Mouse (Mus musculus) embryonic stem cell, embryonic (primary cell): Measurements from ENCODE around the gene Slc25a25.

ENCODE experiments used
- CTCF ChIA-PET, 4 experiments: fragments of 300-600 bp in 2 of 4; fragments of 350-600 bp in 2 of 4; sonication (Branson Sonifier 250); formaldehyde crosslinking; loops; one replicate each; lab custom pipeline; 2022; ENCODE audit warnings: inconsistent platforms in 2 of 4; lab: Charles Lee
- POLR2A ChIA-PET, 4 experiments: fragments of 300-600 bp in 2 of 4; fragments of 350-600 bp in 2 of 4; sonication (Branson Sonifier 250); formaldehyde crosslinking; loops; one replicate each; lab custom pipeline; 2022; ENCODE audit warnings: antibody characterized with exemption in 4 of 4, inconsistent platforms in 1 of 4; lab: Charles Lee

Slc25a25 gene

DNA sequence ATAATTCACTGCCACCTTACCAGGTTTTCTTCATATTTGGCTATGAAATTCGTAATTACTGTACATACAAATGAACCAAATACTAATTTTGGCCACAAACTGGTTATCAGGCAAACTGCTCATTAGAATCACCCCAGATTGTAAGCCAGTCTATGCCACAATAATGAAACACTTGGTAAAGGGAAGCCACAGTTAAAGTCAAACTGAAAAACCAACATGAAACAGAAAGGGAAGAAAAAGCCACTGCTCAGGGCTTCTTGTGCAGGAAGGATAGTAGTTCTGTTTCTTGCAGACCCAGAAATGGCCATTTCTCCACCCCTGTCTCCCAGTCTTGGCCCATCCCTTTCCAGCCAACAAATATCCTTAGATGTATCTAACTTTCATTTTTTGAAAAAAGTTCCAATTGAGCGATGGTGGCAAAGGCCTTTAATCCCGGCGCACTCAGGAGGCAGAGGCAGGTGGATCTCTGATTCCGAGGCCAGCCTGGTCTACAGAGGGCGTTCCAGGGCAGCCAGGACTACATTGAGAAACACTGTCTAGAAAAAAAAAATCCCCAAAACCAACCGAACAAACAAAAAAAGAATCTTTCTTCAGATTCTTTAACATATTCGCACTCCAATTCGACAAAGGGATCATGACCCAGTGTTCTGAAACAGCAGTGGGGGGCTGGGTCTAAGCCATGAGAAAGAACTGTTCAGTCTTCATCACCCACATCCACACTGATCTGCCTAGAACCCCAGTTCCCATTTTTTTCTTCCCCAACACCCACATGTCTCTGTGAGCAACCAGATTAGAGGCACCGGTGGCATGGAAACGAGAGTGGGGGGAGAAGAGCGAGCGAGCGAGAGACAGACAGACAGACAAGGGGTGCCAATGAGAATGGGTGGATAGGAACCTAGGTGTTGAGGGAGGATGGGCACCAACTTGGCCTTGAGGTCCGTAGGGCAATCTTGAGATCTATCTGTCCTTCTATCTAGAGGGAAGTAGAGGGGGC is 1.2 kb downstream of the Slc25a25 start, which contains the start of gene Naif1:
TSS of gene Naif1 (plus strand) at position 697 of the 994 bp plus-strand sequence.
- POLR2A ChIA-PET: interaction anchor here (0.6 to 2.5 kb wide), 15 partner anchors 10 to 762 kb away, joined by 3 to 19 read pairs (median 5); partner anchors contain the start of gene Abl1 (in 1 of the 4)
- CTCF ChIA-PET: interaction anchor here (0.5 to 1.3 kb wide), 6 partner anchors 10 to 167 kb away, joined by 3 to 8 read pairs (median 3); no protein-coding TSS in a partner anchor

DNA sequence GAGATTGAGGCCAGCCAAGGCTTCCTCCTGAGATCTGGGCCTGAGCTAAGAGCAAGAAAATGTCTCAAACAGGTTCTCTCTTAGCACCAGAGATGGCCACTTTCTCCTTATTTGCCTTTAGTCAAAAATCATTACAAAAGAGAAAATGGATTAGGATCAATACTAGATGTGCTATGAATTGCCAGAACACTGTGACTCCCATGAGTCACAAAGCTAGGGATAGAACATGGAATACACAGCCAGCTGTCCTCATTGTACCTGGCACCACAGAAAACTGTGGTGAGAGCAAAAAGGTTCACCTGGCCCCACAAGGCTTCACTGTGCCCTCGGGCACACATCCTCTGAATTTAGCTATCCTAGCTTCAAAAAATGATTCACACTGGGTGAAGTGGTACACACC is 2.8 kb downstream of the Slc25a25 start:
- CTCF ChIA-PET: interaction anchor here in 3 of 4 experiments (0.6 to 0.9 kb wide), 5 partner anchors 10 to 86 kb away, joined by 3 to 11 read pairs (median 3); no protein-coding TSS in a partner anchor
- POLR2A ChIA-PET: interaction anchor here in 2 of 4 experiments (0.6 to 2.6 kb wide), 6 partner anchors 11 to 288 kb away, joined by 3 to 9 read pairs (median 4); no protein-coding TSS in a partner anchor

DNA sequence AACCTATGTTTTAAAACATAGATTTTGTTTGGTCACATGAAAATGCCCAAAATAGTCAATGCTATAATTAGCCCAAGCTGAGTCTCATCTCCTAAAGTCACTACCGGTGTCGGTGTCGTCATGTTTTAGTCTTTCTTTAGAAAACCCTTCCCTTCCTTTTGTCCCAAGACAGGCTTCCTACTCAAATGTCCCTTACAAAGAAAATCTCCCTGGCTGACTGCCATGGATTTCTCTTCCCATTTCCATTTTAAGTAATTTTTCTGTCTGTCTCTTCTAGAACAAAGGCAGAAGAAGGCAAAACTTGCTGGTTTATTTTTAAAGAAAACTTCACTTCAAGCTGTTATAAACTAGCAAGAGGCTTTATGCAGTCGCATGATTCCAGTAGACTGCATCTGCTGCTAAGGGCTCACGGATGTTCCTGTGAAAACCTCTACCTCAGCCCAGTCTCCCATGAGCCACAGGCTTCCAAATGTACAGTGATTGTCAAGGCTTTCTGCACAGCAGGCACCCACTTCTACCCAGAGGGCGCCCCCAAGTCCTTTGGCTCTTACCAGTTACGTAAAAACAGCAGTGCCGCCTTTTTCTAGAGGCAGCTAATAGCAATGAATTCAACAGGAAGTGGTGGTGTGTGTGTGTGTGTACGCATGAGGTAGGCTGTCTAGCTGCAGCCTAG is 3.8 kb downstream of the Slc25a25 start:
- POLR2A ChIA-PET: interaction anchor here in 1 of 4 experiments (0.9 to 2.6 kb wide), 3 partner anchors 9 to 287 kb away, joined by 3 to 9 read pairs (median 8); no protein-coding TSS in a partner anchor
- CTCF ChIA-PET: interaction anchor here in 2 of 4 experiments (0.8 to 2.5 kb wide), 2 partner anchors 38 to 42 kb away, joined by 3 to 6 read pairs; no protein-coding TSS in a partner anchor

DNA sequence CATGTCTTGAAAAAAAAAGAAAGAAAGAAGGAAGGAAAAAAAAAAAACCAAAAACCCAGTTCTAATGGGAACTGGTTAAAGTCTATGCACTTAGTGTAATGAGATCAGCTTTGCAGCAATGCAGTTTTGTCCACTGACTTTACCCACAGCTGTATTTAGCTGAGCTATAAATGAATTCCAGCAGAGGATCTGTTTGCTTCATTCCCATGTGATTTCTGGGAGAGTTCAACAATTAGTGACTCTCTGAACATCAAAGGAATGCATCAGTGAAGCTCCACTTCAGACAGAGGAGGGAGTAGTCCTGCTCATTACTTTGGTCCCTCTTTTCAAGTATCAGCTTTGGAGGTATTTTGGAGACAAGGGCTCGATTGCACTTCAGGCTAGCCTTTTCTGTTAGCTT is 5.7 kb downstream of the Slc25a25 start:
- POLR2A ChIA-PET: interaction anchor here in 1 of 4 experiments (1.3 to 2.5 kb wide), 2 partner anchors 10 to 17 kb away, joined by 3 to 8 read pairs; no protein-coding TSS in a partner anchor
- CTCF ChIA-PET: interaction anchor here in 3 of 4 experiments (0.6 to 2.5 kb wide), 6 partner anchors 20 to 138 kb away, joined by 3 to 7 read pairs (median 4); no protein-coding TSS in a partner anchor

DNA sequence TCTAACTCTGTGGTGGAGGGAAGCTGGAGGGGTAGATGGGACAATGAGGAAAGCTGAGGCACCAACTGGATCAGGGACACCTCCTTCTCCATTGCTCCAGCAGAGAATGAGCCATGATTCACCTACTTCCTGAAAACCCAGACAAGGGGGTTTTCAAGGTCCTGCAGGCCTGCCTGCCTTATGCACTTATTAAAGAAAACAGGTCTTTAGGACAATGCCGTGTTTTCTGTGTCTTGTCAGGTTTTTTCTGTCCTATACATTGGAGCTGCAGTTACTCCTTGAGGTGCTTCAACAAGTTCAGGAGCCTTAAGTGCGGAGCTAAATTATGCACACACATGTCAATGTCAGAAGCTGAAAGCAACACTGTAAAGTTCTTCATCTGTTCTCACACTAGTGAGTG is 9.7 kb downstream of the Slc25a25 start:
- ChIA-PET CTCF (interaction anchor here in 2 of 4 experiments (0.6 to 1.1 kb wide), 2 partner anchors 46 to 121 kb away, joined by 3 read pairs; no protein-coding TSS in a partner anchor), POLR2A (interaction anchor here in 2 of 4 experiments (1.0 to 1.9 kb wide), 4 partner anchors 10 to 11 kb away, joined by 3 to 6 read pairs (median 4); partner anchors contain the start of gene Slc25a25 (in 2 of the 2))

DNA sequence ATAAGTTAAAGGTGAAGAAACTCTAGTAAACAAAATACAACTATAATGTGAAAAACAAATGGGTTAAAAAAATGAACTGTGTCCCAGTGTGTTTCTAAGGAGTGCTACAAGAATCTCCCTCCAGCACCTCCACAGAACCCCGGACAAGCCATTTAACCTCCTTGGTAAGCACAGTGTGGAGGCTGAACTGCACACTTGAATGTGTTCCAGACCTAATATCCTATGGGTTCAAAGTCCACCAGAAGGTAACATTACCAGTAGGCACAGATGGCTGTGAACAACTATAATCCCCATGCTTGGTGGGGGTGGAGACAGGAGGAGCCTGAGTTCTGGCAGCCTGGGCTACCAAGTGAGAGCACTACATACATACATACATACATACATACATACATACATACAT is 10.6 kb downstream of the Slc25a25 start:
- POLR2A ChIA-PET: interaction anchor here in 2 of 4 experiments (1.3 to 4.2 kb wide), 3 partner anchors 9 to 11 kb away, joined by 4 to 19 read pairs (median 6); partner anchors contain the start of genes Slc25a25 (in 2 of the 2) and Naif1 (in 1 of the 2)
- CTCF ChIA-PET: no interaction called here

DNA sequence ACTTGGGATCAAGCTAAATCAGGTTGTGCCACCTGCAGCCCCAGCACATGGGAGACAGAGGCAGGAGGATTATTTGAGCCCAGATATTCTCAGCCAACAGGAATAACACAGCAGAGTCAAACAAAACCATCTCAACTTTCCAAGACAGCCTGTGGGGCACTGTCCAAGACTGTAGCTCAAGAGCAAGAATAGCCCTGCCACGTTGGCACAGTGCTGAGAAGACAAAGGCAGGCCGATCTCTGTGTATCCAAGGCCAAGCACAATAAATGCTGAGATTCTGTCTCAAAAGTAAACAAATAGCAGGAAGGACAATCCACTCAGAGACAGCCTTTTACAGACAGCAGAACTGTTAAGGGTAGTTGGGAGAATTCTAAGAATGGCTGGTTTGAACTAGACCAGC is 11.1 kb downstream of the Slc25a25 start:
- CTCF ChIA-PET: interaction anchor here in 2 of 4 experiments (0.6 to 1.0 kb wide), 2 partner anchors 18 to 258 kb away, joined by 3 read pairs; no protein-coding TSS in a partner anchor
- POLR2A ChIA-PET: interaction anchor here in 2 of 4 experiments (1.3 to 4.2 kb wide), 3 partner anchors 9 to 11 kb away, joined by 4 to 19 read pairs (median 6); partner anchors contain the start of genes Slc25a25 (in 2 of the 2) and Naif1 (in 1 of the 2)

DNA sequence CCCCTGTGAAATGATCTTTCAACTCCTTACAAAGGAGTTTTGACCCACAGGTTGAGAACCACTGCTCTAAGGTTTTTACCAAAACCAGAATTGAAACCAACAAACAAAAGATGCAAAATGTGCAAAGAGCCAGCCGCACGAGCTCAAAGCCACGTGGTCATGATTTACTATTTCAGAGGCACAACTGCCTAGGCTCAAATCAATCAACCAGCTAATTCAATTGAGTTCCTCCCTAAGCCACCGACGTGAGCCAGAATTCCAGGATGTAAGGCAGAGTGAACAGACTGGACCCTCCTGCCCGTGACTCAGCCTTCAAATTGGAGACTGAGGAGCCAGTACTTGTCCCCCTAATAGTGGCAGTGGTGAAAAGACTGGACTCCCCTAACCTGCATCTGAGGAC is 12.1 kb downstream of the Slc25a25 start:
- CTCF ChIA-PET: interaction anchor here (0.6 to 2.9 kb wide), 10 partner anchors 9 to 47 kb away, joined by 3 to 13 read pairs (median 4); partner anchors contain the start of gene Slc25a25 (in 1 of the 4)
- POLR2A ChIA-PET: interaction anchor here in 2 of 4 experiments (1.3 to 4.2 kb wide), 4 partner anchors 8 to 12 kb away, joined by 3 to 19 read pairs (median 7); partner anchors contain the start of genes Slc25a25 (in 2 of the 2) and Naif1 (in 1 of the 2)

DNA sequence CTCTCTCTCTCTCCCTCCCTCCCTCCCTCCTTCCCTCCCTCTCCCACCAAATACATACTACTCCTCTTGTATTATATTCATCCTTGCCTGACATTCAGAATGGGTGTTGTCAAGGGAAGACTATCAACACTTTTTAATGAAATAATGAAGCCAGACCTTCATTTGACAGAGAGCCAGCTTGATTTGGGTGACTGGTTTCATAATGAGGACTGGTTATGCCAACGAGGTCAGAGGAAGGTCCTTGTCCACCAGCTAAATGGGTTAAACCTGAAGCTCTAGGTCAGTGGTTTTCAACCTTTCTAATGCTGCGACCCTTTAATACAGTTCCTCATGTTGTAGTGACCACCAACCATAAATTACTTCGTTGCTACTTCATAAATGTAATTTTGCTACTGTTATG is 12.5 kb downstream of the Slc25a25 start:
- POLR2A ChIA-PET: interaction anchor here in 2 of 4 experiments (1.3 to 4.2 kb wide), 4 partner anchors 8 to 13 kb away, joined by 3 to 19 read pairs (median 7); partner anchors contain the start of genes Slc25a25 (in 2 of the 2) and Naif1 (in 1 of the 2)
- CTCF ChIA-PET: interaction anchor here (0.6 to 2.9 kb wide), 15 partner anchors 9 to 563 kb away, joined by 3 to 13 read pairs (median 4); partner anchors contain the start of gene Slc25a25 (in 1 of the 4)

DNA sequence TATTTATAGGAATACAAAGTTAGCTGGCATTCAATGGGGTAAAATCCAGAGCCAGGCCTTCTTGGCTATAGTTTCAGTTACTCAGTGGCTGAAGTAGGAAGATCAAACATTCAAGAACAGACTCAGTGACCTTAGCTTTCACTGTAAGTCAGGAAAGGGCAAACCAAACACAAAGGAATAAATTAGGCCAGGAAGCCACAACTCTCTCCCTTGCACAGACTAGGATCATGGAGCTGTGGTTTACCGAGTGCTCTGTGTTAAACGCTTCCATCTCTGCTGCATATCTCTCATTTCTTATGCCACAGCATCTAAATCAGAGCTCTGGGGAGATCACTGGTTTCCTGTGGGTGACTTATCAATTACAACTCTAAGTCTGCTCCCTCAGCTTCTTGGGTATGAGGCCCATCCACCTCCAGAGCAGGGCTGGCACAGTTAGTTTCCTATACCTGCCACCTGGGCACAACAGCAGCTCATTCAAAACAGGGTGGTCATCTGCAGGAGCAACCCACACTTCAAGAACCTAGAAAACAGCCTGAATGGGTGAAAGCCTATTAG is 13.6 kb downstream of the Slc25a25 start:
- ChIA-PET POLR2A (interaction anchor here in 2 of 4 experiments (0.8 to 4.2 kb wide), 5 partner anchors 9 to 290 kb away, joined by 3 to 19 read pairs (median 4); partner anchors contain the start of genes Slc25a25 (in 2 of the 2), Naif1 (in 1 of the 2) and Swi5 (in 1 of the 2)), CTCF (interaction anchor here (0.6 to 2.9 kb wide), 15 partner anchors 9 to 821 kb away, joined by 3 to 13 read pairs (median 5); partner anchors contain the start of gene Slc25a25 (in 1 of the 4))

DNA sequence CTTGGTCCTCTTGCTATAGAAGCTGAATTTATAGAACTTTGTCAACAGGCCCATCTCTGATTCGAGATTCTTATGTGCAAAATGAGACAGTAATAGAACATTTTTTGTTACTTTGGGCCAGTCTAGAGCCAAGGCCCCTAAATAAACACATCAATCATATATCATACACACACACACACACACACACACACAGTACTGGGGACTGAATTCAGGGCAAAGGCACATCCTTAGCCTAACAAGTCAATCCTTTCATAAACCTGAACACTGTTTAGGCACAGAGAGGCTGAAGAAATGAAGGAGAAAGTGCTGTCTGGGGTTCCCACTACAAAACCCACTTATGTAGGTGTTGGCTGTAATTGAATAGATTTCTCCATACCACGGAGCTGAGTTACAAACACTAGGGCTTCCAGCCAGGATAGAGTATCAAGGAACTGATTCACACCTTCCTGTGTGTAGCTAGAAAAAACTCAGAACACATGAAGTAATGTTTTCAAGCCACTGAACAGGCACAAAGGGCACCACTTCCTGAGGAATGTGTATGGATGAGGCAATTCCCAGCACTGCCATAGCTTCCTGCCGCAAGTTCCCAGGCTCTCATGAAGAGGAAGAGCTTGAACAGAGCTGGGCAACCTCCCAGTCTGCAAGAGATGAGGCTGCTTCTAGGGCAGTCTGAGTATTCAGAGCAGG is 14.4 kb downstream of the Slc25a25 start:
- ChIA-PET CTCF (interaction anchor here (0.7 to 2.9 kb wide), 9 partner anchors 8 to 303 kb away, joined by 3 to 13 read pairs (median 5); no protein-coding TSS in a partner anchor), POLR2A (interaction anchor here in 2 of 4 experiments (0.8 to 4.2 kb wide), 5 partner anchors 8 to 290 kb away, joined by 3 to 19 read pairs (median 4); partner anchors contain the start of genes Slc25a25 (in 2 of the 2) and Naif1 (in 1 of the 2))

DNA sequence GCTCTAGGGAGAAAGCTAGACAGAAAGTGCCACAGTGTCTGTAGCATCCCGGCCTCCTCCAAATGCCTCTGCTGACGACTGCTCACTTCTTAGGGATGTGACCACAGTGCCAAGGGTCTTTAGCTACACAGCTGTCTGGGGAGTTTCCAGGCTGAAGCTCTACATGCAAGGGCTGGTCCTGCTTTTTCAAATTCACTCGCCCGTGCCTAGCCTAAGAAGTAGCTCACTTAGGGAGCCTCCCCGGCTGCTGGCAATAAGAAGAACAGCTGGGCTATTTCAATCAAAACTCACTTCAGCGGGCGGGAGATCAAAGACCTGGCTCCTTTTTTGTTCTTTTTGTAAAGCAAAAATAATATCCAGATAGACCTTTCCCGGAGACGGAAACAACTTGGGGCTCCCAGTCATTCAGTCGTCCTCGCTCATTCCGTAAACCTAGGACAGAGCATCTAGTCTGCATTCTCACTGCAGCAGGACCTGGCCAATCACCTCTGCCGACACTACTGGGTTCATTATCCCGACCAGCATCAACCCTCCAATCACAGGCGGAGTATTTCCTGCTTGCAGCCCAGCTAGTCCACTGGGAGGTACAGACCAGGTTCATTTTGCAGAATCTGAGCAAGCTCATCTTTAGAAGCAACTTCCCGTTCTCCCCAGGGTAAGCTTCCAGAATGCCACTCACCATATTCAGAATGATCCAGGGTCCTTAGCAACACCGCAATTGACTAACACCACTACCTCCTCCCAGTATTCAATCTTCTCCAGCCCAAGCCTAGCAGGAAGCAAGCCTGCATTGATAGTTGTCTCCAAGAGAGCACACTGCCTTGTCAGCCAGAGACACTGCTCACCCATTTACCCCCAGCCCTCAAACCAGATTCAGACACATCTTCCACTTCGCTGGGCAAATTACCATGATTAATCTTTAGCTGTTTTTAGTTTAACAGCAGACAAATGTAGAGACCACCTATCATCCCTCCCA is 20.3 kb downstream of the Slc25a25 start:
- POLR2A ChIA-PET: interaction anchor here in 3 of 4 experiments (0.6 to 1.7 kb wide), 19 partner anchors 9 to 626 kb away, joined by 3 to 7 read pairs (median 3); partner anchors contain the start of genes Slc25a25 (in 2 of the 3), Fam102a (in 1 of the 3) and Naif1 (in 1 of the 3)
- CTCF ChIA-PET: interaction anchor here (0.6 to 3.0 kb wide), 10 partner anchors 21 to 535 kb away, joined by 3 to 14 read pairs (median 4); no protein-coding TSS in a partner anchor

DNA sequence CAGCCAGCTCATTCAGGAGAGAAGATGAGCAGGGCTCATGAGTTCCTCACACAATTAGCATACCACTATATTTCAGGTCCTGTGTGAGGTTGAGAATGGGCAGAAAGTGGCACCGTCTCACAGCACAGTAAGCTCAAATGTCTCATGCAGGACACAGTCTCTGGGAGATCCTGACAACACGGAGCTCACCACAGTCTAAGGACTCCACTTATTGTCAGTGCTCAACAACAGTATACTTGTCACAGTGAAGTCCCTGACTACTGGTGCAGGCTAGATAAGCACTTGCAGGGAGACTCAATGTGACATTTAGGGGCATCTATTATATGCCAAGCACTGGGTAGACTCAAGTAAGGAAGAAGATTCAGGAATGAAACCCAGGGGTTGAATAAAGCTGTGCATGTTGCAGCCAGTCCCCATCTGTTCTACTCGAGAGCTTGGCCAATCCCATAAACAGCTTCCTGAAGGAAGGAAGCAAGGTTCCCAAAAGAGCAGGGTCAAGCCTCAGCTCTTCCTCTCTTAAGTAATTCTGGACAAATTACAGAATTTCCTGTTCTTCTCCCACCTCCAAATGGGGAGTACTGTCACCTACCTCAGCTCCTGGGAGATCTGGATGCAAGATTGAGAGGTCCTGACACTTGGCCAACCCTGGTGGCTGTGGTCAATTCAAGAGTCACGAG is 21.9 kb downstream of the Slc25a25 start:
- ChIA-PET CTCF (interaction anchor here in 3 of 4 experiments (0.6 to 2.0 kb wide), 8 partner anchors 8 to 1959 kb away, joined by 3 to 10 read pairs (median 4); no protein-coding TSS in a partner anchor), POLR2A (interaction anchor here in 3 of 4 experiments (0.7 to 1.7 kb wide), 9 partner anchors 10 to 113 kb away, joined by 3 to 4 read pairs (median 3); no protein-coding TSS in a partner anchor)
